Mouse (Mus musculus) kidney, embryonic 15.5 days (tissue): ENCODE measurements at regions not wholly inside any gene's neighbourhood (a gene's known extent, or its start where the extent isn't known, plus 50 kb on each side); places are given as distances from the start of the nearest gene placed in this dataset.

Experiments
- ATAC-seq: fragments of 200-750 bp; cut with Nextera tagmentation; replicated peaks from 2 replicates; pipeline ENCODE4 v1.8.0; 2017; ENCODE audit warnings: moderate TSS enrichment; ENCODE audit not compliant: low FRiP score
- H3K27ac ChIP-seq: fragments of 300-500 bp; sonication (generic); 2 replicates; pipeline ENCODE4 v1.5.1; 2015; ENCODE audit warnings: mild to moderate bottlenecking, inconsistent platforms
- H3K27me3 ChIP-seq: fragments of 300-500 bp; sonication (generic); 2 replicates; pipeline ENCODE4 v1.6.1; 2015; ENCODE audit warnings: inconsistent platforms
- H3K36me3 ChIP-seq: fragments of 300-500 bp; sonication (generic); 2 replicates; pipeline ENCODE4 v1.6.1; 2015; ENCODE audit warnings: inconsistent platforms
- H3K4me1 ChIP-seq: fragments of 300-500 bp; sonication (generic); 2 replicates; pipeline ENCODE4 v1.6.1; 2015; ENCODE audit warnings: inconsistent platforms
- H3K4me2 ChIP-seq: fragments of 300-500 bp; sonication (generic); 2 replicates; pipeline ENCODE4 v1.6.1; 2015; ENCODE audit warnings: moderate library complexity, mild to moderate bottlenecking, inconsistent platforms
- H3K4me3 ChIP-seq: fragments of 300-500 bp; sonication (generic); replicated peaks from 2 replicates; pipeline ENCODE4 v1.5.1; 2015; ENCODE audit warnings: mild to moderate bottlenecking, inconsistent platforms
- H3K9ac ChIP-seq: fragments of 300-500 bp; sonication (generic); 2 replicates; pipeline ENCODE4 v1.6.1; 2015; ENCODE audit warnings: mild to moderate bottlenecking, inconsistent platforms
- H3K9me3 ChIP-seq: fragments of 300-500 bp; sonication (generic); replicated peaks from 2 replicates; pipeline ENCODE4 v1.6.1; 2016; ENCODE audit warnings: inconsistent platforms
- WGBS: fragments of 180-500 bp; shearing (Covaris S2); methylation state at CpG from one replicate; pipeline ENCODE4 v1.1.7; 2015; ENCODE audit warnings: mixed read lengths; 5-methylcytosine and 5-hydroxymethylcytosine counted together

GRCm38 (mm10) chr1:35730309-35730708, 337.9 kb upstream of the Hs6st1 start:
- no peak overlapping the region for H3K27ac ChIP-seq
- H3K9ac ChIP-seq: no peak overlapping the region
- H3K27me3 ChIP-seq: no peaks in the 10 kb centered on the region
- H3K4me1 ChIP-seq: peaks cover 5% of the 10 kb centered on the region; the same call in 1 of the 2 replicates
- no peak for ATAC-seq
- H3K4me3 ChIP-seq: no peak overlapping the region
- H3K4me2 ChIP-seq: no peak overlapping the region
- no peaks in the 10 kb centered on the region for H3K36me3 ChIP-seq
- WGBS: 76% methylated on average over 4 of the region's 4 CpGs
- H3K9me3 ChIP-seq: no peaks in the 10 kb centered on the region

GRCm38 (mm10) chr1:35736247-35736646, 332.0 kb upstream of the Hs6st1 start:
- H3K9ac ChIP-seq: no peak overlapping the region
- no peaks in the 10 kb centered on the region for H3K4me1 ChIP-seq
- no peak overlapping the region for H3K4me3 ChIP-seq
- H3K4me2 ChIP-seq: no peak overlapping the region
- no peak for ATAC-seq
- H3K27me3 ChIP-seq: no peaks in the 10 kb centered on the region
- H3K27ac ChIP-seq: no peak overlapping the region
- H3K36me3 ChIP-seq: no peaks in the 10 kb centered on the region
- no peaks in the 10 kb centered on the region for H3K9me3 ChIP-seq

- no peaks in the 10 kb centered on the region for H3K4me1 ChIP-seq
- H3K27ac ChIP-seq: no peak overlapping the region
- H3K9ac ChIP-seq: no peak overlapping the region
- H3K36me3 ChIP-seq: no peaks in the 10 kb centered on the region
- ATAC-seq: no peak
- no peak overlapping the region for H3K4me3 ChIP-seq
- no peaks in the 10 kb centered on the region for H3K27me3 ChIP-seq
- WGBS: 97% methylated on average over 7 of the region's 7 CpGs
- H3K9me3 ChIP-seq: no peaks in the 10 kb centered on the region
- H3K4me2 ChIP-seq: no peak overlapping the region
These were observed 318.6 kb upstream of the Hs6st1 start for GRCm38 (mm10) chr1:35749603-35750002.

GRCm38 (mm10) chr1:35750092-35750521, 318.1 kb upstream of the Hs6st1 start:
- H3K9ac ChIP-seq: no peak overlapping the region
- no peak overlapping the region for H3K27ac ChIP-seq
- H3K4me1 ChIP-seq: no peaks in the 10 kb centered on the region
- WGBS: 54% methylated on average over 4 of the region's 4 CpGs
- no peak overlapping the region for H3K4me3 ChIP-seq
- H3K27me3 ChIP-seq: no peaks in the 10 kb centered on the region
- no peak for ATAC-seq
- no peaks in the 10 kb centered on the region for H3K9me3 ChIP-seq
- H3K4me2 ChIP-seq: no peak overlapping the region
- H3K36me3 ChIP-seq: no peaks in the 10 kb centered on the region

GRCm38 (mm10) chr1:35752636-35753035, 315.6 kb upstream of the Hs6st1 start:
- H3K4me3 ChIP-seq: no peak overlapping the region
- H3K36me3 ChIP-seq: no peaks in the 10 kb centered on the region
- no peaks in the 10 kb centered on the region for H3K9me3 ChIP-seq
- H3K4me1 ChIP-seq: no peaks in the 10 kb centered on the region
- no peak overlapping the region for H3K9ac ChIP-seq
- no peak overlapping the region for H3K27ac ChIP-seq
- no peaks in the 10 kb centered on the region for H3K27me3 ChIP-seq
- no peak overlapping the region for H3K4me2 ChIP-seq
- 95% methylated on average over 9 of the region's 9 CpGs for WGBS
- ATAC-seq: no peak

- no peak overlapping the region for H3K4me2 ChIP-seq
- no peaks in the 10 kb centered on the region for H3K9me3 ChIP-seq
- ATAC-seq: peak; percentile 73
- no peak overlapping the region for H3K27ac ChIP-seq
- H3K9ac ChIP-seq: no peak overlapping the region
- no peaks in the 10 kb centered on the region for H3K36me3 ChIP-seq
- no peaks in the 10 kb centered on the region for H3K27me3 ChIP-seq
- H3K4me3 ChIP-seq: no peak overlapping the region
- WGBS: 28% methylated on average over 6 of the region's 11 CpGs
- H3K4me1 ChIP-seq: 0 out of 2 replicates have a peak, but pooled peaks cover 3% of the 10 kb centered on the region
These were observed 314.0 kb upstream of the Hs6st1 start for GRCm38 (mm10) chr1:35754170-35754569.

- 73% methylated on average over 12 of the region's 12 CpGs for WGBS
- no peak for ATAC-seq
- Histone ChIP-seq H3K27ac (no peak overlapping the region), H3K9ac (no peak overlapping the region), H3K4me1 (0 out of 2 replicates have a peak, but pooled peaks cover 3% of the 10 kb centered on the region), H3K4me2 (no peak overlapping the region), H3K36me3 (no peaks in the 10 kb centered on the region), H3K27me3 (no peaks in the 10 kb centered on the region), H3K4me3 (no peak overlapping the region), H3K9me3 (no peaks in the 10 kb centered on the region)
These were observed 309.2 kb upstream of the Hs6st1 start for GRCm38 (mm10) chr1:35759010-35759409.

- no peak for ATAC-seq
- Histone ChIP-seq H3K4me2 (no peak overlapping the region), H3K4me1 (0 out of 2 replicates have a peak, but pooled peaks cover 3% of the 10 kb centered on the region), H3K9ac (no peak overlapping the region), H3K27ac (no peak overlapping the region), H3K27me3 (no peaks in the 10 kb centered on the region), H3K9me3 (no peaks in the 10 kb centered on the region), H3K4me3 (no peak overlapping the region), H3K36me3 (no peaks in the 10 kb centered on the region)
- 78% methylated on average over 4 of the region's 4 CpGs for WGBS
These were observed 308.6 kb upstream of the Hs6st1 start for GRCm38 (mm10) chr1:35759600-35759999.

GRCm38 (mm10) chr1:35763051-35763450, 305.1 kb upstream of the Hs6st1 start:
- H3K4me3 ChIP-seq: no peak overlapping the region
- H3K4me2 ChIP-seq: no peak overlapping the region
- H3K27ac ChIP-seq: no peak overlapping the region
- no peaks in the 10 kb centered on the region for H3K36me3 ChIP-seq
- H3K9me3 ChIP-seq: no peaks in the 10 kb centered on the region
- WGBS: 91% methylated on average over 9 of the region's 9 CpGs
- H3K9ac ChIP-seq: no peak overlapping the region
- peak; percentile 29; the same call in 1 of the 2 replicates for ATAC-seq
- H3K4me1 ChIP-seq: 0 out of 2 replicates have a peak, but pooled peaks cover 3% of the 10 kb centered on the region
- H3K27me3 ChIP-seq: no peaks in the 10 kb centered on the region

GRCm38 (mm10) chr1:35763456-35763855, 304.7 kb upstream of the Hs6st1 start:
- no peaks in the 10 kb centered on the region for H3K9me3 ChIP-seq
- H3K36me3 ChIP-seq: no peaks in the 10 kb centered on the region
- H3K4me2 ChIP-seq: no peak overlapping the region
- no peak overlapping the region for H3K27ac ChIP-seq
- H3K9ac ChIP-seq: no peak overlapping the region
- ATAC-seq: no peak
- no peak overlapping the region for H3K4me3 ChIP-seq
- H3K27me3 ChIP-seq: no peaks in the 10 kb centered on the region
- H3K4me1 ChIP-seq: 0 out of 2 replicates have a peak, but pooled peaks cover 3% of the 10 kb centered on the region
- WGBS: 82% methylated on average over 10 of the region's 10 CpGs

GRCm38 (mm10) chr1:35764068-35764467, 304.1 kb upstream of the Hs6st1 start:
- Histone ChIP-seq H3K9ac (no peak overlapping the region), H3K4me3 (no peak overlapping the region), H3K27ac (no peak overlapping the region), H3K27me3 (no peaks in the 10 kb centered on the region), H3K36me3 (no peaks in the 10 kb centered on the region), H3K4me2 (no peak overlapping the region), H3K9me3 (no peaks in the 10 kb centered on the region), H3K4me1 (0 out of 2 replicates have a peak, but pooled peaks cover under 1% of the 10 kb centered on the region)
- WGBS: 84% methylated on average over 1 of the region's 1 CpGs
- no peak for ATAC-seq

GRCm38 (mm10) chr1:35765692-35766091, 302.5 kb upstream of the Hs6st1 start:
- Histone ChIP-seq H3K9me3 (no peaks in the 10 kb centered on the region), H3K36me3 (no peaks in the 10 kb centered on the region), H3K27ac (no peak overlapping the region), H3K4me2 (no peak overlapping the region), H3K9ac (no peak overlapping the region), H3K4me1 (no peaks in the 10 kb centered on the region), H3K27me3 (no peaks in the 10 kb centered on the region), H3K4me3 (no peak overlapping the region)
- WGBS: 91% methylated on average over 4 of the region's 4 CpGs
- ATAC-seq: no peak

- Histone ChIP-seq H3K4me1 (no peaks in the 10 kb centered on the region), H3K9me3 (no peaks in the 10 kb centered on the region), H3K9ac (no peak overlapping the region), H3K4me3 (no peak overlapping the region), H3K27ac (no peak overlapping the region), H3K27me3 (no peaks in the 10 kb centered on the region), H3K36me3 (no peaks in the 10 kb centered on the region), H3K4me2 (no peak overlapping the region)
- WGBS: 79% methylated on average over 5 of the region's 5 CpGs
- no peak for ATAC-seq
These were observed 301.9 kb upstream of the Hs6st1 start for GRCm38 (mm10) chr1:35766271-35766670.
